Mouse (Mus musculus) heart, embryonic 13.5 days (tissue): ENCODE data around the gene Anp32a. TPM values are rescaled to one million over a fixed set of nuclear protein-coding genes. Genes with fewer than 3 reads are reported as not detected.

Experiments
- ATAC-seq: fragments of 200-750 bp; cut with Nextera tagmentation; 2 replicates; pipeline ENCODE4 v1.8.0; 2017; ENCODE audit warnings: moderate TSS enrichment; ENCODE audit not compliant: insufficient number of reproducible peaks, low FRiP score, low TSS enrichment; ENCODE audit errors: extremely low read depth
- H3K27ac ChIP-seq: fragments of 300-500 bp; sonication (generic); replicated peaks from 2 replicates; pipeline ENCODE4 v1.5.1; 2015; ENCODE audit warnings: moderate library complexity, mild to moderate bottlenecking, inconsistent platforms
- H3K27me3 ChIP-seq: fragments of 300-500 bp; sonication (generic); replicated peaks from 2 replicates; pipeline ENCODE4 v1.6.1; 2015; ENCODE audit warnings: mild to moderate bottlenecking, inconsistent platforms
- H3K36me3 ChIP-seq: fragments of 300-500 bp; sonication (generic); 2 replicates; pipeline ENCODE4 v1.6.1; 2015; ENCODE audit warnings: mild to moderate bottlenecking, inconsistent platforms
- H3K4me1 ChIP-seq: fragments of 300-500 bp; sonication (generic); 2 replicates; pipeline ENCODE4 v1.6.1; 2015; ENCODE audit warnings: inconsistent platforms
- H3K4me2 ChIP-seq: fragments of 300-500 bp; sonication (generic); 2 replicates; pipeline ENCODE4 v1.6.1; 2015; ENCODE audit warnings: inconsistent platforms, mild to moderate bottlenecking, moderate library complexity
- H3K4me3 ChIP-seq: fragments of 300-500 bp; sonication (generic); 2 replicates; pipeline ENCODE4 v1.5.1; 2015; ENCODE audit warnings: moderate library complexity, mild to moderate bottlenecking, inconsistent platforms
- H3K9ac ChIP-seq: fragments of 300-500 bp; sonication (generic); 2 replicates; pipeline ENCODE4 v1.6.1; 2015; ENCODE audit warnings: inconsistent platforms, mild to moderate bottlenecking, moderate library complexity
- H3K9me3 ChIP-seq: fragments of 300-500 bp; sonication (generic); 2 replicates; pipeline ENCODE4 v1.6.1; 2016; ENCODE audit warnings: inconsistent platforms
- WGBS: fragments of 180-500 bp; shearing (Covaris S2); methylation state at CpG from one replicate; pipeline ENCODE4 v1.1.7; 2015; ENCODE audit warnings: mixed read lengths; 5-methylcytosine and 5-hydroxymethylcytosine counted together
- polyA plus RNA-seq: library from polyadenylated mRNA; unstranded; fragments of >200 nt; fragmentation: Nextera tagmentation; extraction: Ambion mirVana; gene quantifications from 2 replicates; pipeline ENCODE4 v1.2.1, GENCODE M21; 2015

Gene Anp32a
- polyA plus RNA-seq, 1 experiment from 2014 or later = 150 TPM

DNA sequence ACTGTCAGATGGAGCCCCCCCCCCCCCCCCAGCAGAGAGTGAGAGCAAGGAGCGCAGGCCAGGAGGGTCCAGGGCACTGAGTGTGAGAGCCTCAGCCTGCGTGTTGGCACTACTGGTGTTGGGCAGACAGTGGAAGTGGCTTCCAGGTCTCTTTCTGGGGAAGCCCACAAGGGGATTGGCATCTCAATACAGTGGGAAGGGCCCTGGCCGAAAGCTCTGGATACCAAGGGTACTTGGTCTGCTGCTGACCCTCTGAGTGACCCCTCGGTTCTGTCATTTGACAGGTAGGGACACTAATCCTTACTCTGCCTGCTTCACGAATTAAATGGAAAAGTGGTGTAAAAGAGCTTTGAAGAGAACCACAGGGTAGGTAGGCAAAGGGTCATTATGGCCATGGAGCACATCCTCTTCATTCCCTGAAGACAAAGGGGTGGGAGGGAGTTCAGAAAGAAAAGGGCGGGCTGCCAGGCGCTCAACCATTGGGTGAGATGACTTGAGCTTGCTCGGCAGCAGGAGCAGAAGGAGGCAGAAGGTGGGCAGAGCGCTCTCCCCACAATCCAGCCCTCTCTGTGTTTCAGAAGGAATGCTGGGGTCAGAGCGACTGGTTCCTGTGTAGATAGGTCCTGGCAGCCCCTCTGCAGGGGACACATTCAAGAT lies 79.3 kb downstream of the Anp32a start:
- Histone ChIP-seq H3K27ac (peak overlapping the region; percentile 79), H3K9ac (peak overlapping the region; percentile 48), H3K9me3 (peaks cover 7% of the 10 kb centered on the region; the same call in 1 of the 2 replicates), H3K27me3 (no peaks in the 10 kb centered on the region), H3K36me3 (0 out of 2 replicates have a peak, but pooled peaks cover 2% of the 10 kb centered on the region), H3K4me2 (peak overlapping the region; percentile 58), H3K4me1 (peaks cover 50% of the 10 kb centered on the region), H3K4me3 (peak overlapping the region; percentile 36)
- 58% methylated on average over 10 of the region's 10 CpGs for WGBS
- ATAC-seq = 0 out of 2 replicates have a peak, but pooled peaks have one; percentile 2

DNA sequence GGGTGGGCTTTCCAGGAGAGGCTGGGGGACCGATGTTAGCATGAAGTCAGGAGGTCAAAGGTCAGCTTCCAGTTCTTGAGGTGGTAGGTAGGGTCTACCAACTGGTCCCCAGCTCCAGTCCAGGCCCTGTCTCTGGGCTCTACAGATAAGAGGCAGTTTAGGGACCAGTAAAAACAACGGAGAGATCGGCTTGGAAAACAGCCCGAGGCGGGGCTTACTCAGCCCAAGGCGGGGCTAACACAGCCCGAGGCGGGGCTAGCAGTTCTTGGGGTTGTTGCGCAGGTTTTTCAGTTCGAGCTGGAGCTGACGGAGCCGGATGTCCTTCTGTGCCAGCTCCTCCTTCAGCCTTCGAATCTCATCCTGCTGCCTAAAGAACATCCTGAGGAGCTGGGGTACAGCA lies 79.9 kb downstream of the Anp32a start:
- Histone ChIP-seq H3K4me1 (peaks cover 47% of the 10 kb centered on the region), H3K9me3 (peaks cover 7% of the 10 kb centered on the region; the same call in 1 of the 2 replicates), H3K27me3 (no peaks in the 10 kb centered on the region), H3K4me3 (peak overlapping the region; percentile 36), H3K4me2 (peak overlapping the region; percentile 58), H3K9ac (peak overlapping the region; percentile 48), H3K27ac (peak overlapping the region; percentile 79), H3K36me3 (0 out of 2 replicates have a peak, but pooled peaks cover 2% of the 10 kb centered on the region)
- peak; percentile 67 for ATAC-seq
- WGBS = 12% methylated on average over 13 of the region's 13 CpGs

DNA sequence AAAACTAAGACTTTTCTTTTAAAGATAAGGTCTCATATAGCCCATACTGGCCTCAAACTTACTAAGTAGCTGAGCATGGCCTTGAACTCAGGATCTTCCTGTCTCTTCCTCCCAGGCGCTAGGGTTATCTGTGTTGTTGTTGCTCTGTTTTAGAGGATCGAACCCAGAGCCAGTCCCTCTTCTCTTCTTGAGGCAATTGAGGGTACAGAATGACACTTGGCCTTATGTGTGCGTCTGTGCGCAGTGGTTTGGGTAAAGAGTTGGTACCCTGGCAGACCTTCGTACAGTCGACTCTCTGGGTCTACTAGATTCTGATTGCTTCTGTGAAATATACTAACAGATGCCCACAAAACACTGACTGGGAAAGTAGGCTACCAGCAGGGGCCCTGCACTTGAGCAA lies 80.8 kb downstream of the Anp32a start:
- 96% methylated on average over 6 of the region's 6 CpGs for WGBS
- H3K4me1 ChIP-seq = peaks cover 38% of the 10 kb centered on the region
- H3K36me3 ChIP-seq = 0 out of 2 replicates have a peak, but pooled peaks cover 2% of the 10 kb centered on the region
- peaks cover 7% of the 10 kb centered on the region; the same call in 1 of the 2 replicates for H3K9me3 ChIP-seq
- no peak for ATAC-seq
- H3K27me3 ChIP-seq = no peaks in the 10 kb centered on the region
- no peak overlapping the region for H3K4me2 ChIP-seq
- peak overlapping the region; percentile 79; the same call in 1 of the 2 replicates for H3K27ac ChIP-seq
- no peak overlapping the region for H3K4me3 ChIP-seq
- no peak overlapping the region for H3K9ac ChIP-seq

DNA sequence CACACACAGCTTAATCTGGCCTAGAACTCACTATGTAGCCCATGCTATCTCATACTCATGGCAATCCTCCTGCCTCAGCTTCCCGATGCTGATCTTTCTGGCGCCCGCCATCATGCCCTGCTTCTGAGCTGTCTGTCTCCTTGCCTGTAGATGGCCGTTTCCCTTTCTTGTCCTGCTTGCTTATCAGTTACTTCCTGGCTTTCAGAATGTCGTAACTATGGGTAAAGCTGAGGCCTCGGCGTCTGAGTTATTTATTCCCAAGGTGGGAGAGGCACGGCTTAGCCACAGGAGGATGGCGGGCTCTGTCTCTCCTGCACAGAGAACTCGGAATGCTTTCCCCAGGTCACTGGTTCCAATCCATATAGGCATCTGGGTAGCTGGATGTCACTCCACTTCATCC lies 81.8 kb downstream of the Anp32a start:
- no peaks in the 10 kb centered on the region for H3K27me3 ChIP-seq
- H3K9me3 ChIP-seq = peaks cover 7% of the 10 kb centered on the region; the same call in 1 of the 2 replicates
- 48% methylated on average over 10 of the region's 10 CpGs for WGBS
- H3K36me3 ChIP-seq = peaks cover 2% of the 10 kb centered on the region; the same call in 1 of the 2 replicates
- no peak overlapping the region for H3K4me3 ChIP-seq
- no peak for ATAC-seq
- H3K4me1 ChIP-seq = peaks cover 42% of the 10 kb centered on the region
- H3K4me2 ChIP-seq = no peak overlapping the region
- no peak overlapping the region for H3K9ac ChIP-seq
- H3K27ac ChIP-seq = 0 out of 2 replicates have a peak overlapping the region, but pooled peaks have one; percentile 2

DNA sequence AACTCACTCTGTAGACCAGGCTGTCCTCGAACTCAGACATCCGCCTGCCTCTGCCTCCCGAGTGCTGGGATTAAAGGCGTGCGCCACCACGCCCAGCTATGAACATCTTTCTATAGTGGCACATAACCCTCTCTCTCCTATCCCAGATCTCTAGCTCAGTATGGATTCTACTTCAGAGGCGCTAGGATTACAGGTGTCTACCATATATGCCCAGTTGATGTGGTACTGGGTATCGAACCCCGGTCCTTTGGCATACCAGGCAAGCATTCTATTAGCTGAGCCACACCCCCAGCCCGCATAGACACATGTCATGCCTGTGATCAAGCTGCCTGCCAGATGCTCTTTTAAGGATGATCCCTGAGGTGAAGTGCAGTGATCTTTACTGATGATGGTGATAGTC lies 82.8 kb downstream of the Anp32a start:
- H3K4me1 ChIP-seq = peaks cover 42% of the 10 kb centered on the region
- no peak overlapping the region for H3K9ac ChIP-seq
- no peak overlapping the region for H3K4me3 ChIP-seq
- 0 out of 2 replicates have a peak, but pooled peaks cover 3% of the 10 kb centered on the region for H3K9me3 ChIP-seq
- H3K27ac ChIP-seq = no peak overlapping the region
- H3K4me2 ChIP-seq = no peak overlapping the region
- 91% methylated on average over 10 of the region's 10 CpGs for WGBS
- no peaks in the 10 kb centered on the region for H3K27me3 ChIP-seq
- H3K36me3 ChIP-seq = peaks cover 7% of the 10 kb centered on the region
- no peak for ATAC-seq

DNA sequence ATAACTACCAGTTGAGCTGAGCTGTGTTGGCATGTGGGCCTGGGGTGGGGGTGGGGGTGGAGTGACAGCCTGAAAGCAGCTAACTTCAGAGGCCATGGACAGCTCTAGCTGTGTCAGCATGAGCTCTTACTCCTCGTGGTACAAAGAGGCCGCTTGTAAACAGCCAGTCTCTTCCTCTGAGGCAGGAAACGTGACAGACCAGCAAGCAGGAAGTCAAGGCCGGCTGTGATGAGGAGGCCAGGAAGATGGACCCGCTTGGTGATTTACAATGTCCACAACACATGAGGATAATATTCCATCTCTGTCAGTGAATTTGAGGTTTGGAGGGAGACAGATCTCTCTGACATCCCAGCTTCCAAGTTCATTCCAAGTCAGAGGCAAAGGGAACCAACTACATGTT lies 84.2 kb downstream of the Anp32a start:
- peak overlapping the region; percentile 26; the same call in 1 of the 2 replicates for H3K9ac ChIP-seq
- H3K9me3 ChIP-seq = no peaks in the 10 kb centered on the region
- ATAC-seq = no peak
- WGBS = 41% methylated on average over 5 of the region's 5 CpGs
- no peak overlapping the region for H3K4me3 ChIP-seq
- H3K36me3 ChIP-seq = peaks cover 11% of the 10 kb centered on the region
- H3K4me2 ChIP-seq = no peak overlapping the region
- H3K27ac ChIP-seq = peak overlapping the region; percentile 43
- peaks cover 29% of the 10 kb centered on the region for H3K4me1 ChIP-seq
- H3K27me3 ChIP-seq = no peaks in the 10 kb centered on the region

DNA sequence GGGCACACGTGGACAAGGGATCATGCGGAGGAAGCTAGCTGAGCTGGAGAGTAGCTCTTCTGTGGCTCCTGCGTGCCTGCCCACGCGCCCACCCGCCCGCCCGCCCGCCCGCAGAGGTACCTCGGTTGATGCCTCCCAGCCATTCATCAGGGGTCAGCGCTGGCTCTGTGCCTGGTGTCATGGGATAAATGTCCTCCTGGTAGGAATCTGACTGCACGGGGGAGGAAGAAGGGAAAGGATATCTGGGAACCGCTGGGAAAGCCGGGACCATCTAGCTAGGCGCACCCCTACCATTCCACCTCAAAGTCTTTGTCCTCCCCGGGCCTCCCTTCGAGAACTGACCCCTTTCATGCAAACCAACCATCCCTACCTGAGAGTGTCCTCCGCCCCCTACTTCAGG lies 84.9 kb downstream of the Anp32a start:
- H3K4me1 ChIP-seq = peaks cover 22% of the 10 kb centered on the region
- H3K9ac ChIP-seq = 0 out of 2 replicates have a peak overlapping the region, but pooled peaks have one; percentile 26
- no peaks in the 10 kb centered on the region for H3K9me3 ChIP-seq
- no peak overlapping the region for H3K4me2 ChIP-seq
- no peak for ATAC-seq
- peaks cover 17% of the 10 kb centered on the region for H3K36me3 ChIP-seq
- 0 out of 2 replicates have a peak overlapping the region, but pooled peaks have one; percentile 43 for H3K27ac ChIP-seq
- no peak overlapping the region for H3K4me3 ChIP-seq
- H3K27me3 ChIP-seq = no peaks in the 10 kb centered on the region
- WGBS = 87% methylated on average over 19 of the region's 19 CpGs

GRCm38 (mm10) chr9:62426531-62426930 lies 85.4 kb downstream of the Anp32a start:
- H3K36me3 ChIP-seq = peaks cover 19% of the 10 kb centered on the region
- H3K27me3 ChIP-seq = no peaks in the 10 kb centered on the region
- 81% methylated on average over 6 of the region's 6 CpGs for WGBS
- no peak overlapping the region for H3K4me2 ChIP-seq
- no peak for ATAC-seq
- H3K27ac ChIP-seq = no peak overlapping the region
- H3K4me3 ChIP-seq = no peak overlapping the region
- no peak overlapping the region for H3K9ac ChIP-seq
- H3K4me1 ChIP-seq = peaks cover 17% of the 10 kb centered on the region
- no peaks in the 10 kb centered on the region for H3K9me3 ChIP-seq

DNA sequence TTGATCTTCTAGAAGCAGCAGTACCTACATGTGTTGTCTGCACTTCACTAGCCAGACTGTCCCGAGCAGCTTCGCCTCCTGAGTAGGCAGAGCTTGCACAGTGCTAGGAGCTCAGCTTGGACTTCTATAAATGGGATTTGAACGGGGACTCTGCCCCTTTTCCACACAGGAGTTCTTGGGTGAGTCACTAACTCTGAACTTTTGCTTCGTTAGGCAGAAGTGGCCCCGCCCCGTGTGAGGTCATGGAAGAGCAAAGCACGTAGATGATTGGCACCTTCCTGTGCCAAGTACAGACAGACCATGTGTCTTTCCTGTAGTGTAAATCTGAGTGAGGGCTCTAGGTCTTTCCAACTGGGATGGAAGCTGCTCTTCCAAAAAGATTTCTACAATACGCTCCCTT lies 85.9 kb downstream of the Anp32a start:
- Histone ChIP-seq H3K9ac (no peak overlapping the region), H3K4me3 (no peak overlapping the region), H3K36me3 (peaks cover 19% of the 10 kb centered on the region), H3K27me3 (no peaks in the 10 kb centered on the region), H3K4me2 (no peak overlapping the region), H3K4me1 (peaks cover 16% of the 10 kb centered on the region), H3K9me3 (no peaks in the 10 kb centered on the region), H3K27ac (no peak overlapping the region)
- WGBS = 72% methylated on average over 8 of the region's 8 CpGs
- no peak for ATAC-seq

Other genes starting within 250 kb of the Anp32a start
- gene Glce, start 218.6 kb upstream of the Anp32a start, polyA plus RNA-seq = 8.9 and 10.4 TPM in 2 replicates
- gene Spesp1, start 59.1 kb upstream of the Anp32a start, polyA plus RNA-seq = not detected in 2 replicates
- 6.4 and 7.3 TPM in 2 replicates for gene Coro2b, start 195.8 kb downstream of the Anp32a start, polyA plus RNA-seq